Mouse (Mus musculus) mesoderm, embryonic 11.5 days (tissue): ENCODE measurements at regions not wholly inside any gene's neighbourhood (a gene's known extent, or its start where the extent isn't known, plus 50 kb on each side); places are given as distances from the start of the nearest gene placed in this dataset.
A peak's percentile ranks its signal among the peaks of the same experiment; 100 is the strongest.

Experiments
- DNase-seq: peaks from one replicate; pipeline ENCODE4 v3.0.0-alpha.2; 2012; ENCODE audit warnings: low read depth, low spot score

GRCm38 (mm10) chr15:25468478-25468877 is 54.9 kb upstream of the Basp1 start:
- DNase-seq = no peak

GRCm38 (mm10) chr15:25469185-25469845 is 55.8 kb upstream of the Basp1 start:
- DNase-seq = no peak

- no peak for DNase-seq
Observed at GRCm38 (mm10) chr15:25471331-25471730, 57.8 kb upstream of the Basp1 start.

GRCm38 (mm10) chr15:25473201-25473710 is 59.7 kb upstream of the Basp1 start:
- DNase-seq = no peak

DNA sequence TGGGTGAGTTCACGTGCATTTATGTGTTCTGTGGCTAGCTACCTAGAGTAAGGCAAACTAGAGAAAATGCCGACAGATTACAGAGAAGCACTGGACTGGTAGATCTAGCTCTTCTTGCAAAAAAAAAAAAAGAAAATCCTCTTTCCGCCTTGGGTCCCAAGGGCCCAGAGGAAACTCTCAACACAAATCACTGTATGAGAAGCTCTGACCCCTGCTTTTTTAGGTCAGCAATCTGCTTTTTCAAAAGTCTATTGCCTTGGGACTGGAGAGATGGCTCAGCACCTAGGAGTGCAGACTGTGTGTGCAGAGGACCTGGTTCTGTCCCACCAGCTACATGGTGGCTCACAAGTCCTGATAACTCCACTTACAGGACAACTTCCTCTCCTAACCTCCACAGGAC is 60.5 kb upstream of the Basp1 start:
- no peak for DNase-seq

DNA sequence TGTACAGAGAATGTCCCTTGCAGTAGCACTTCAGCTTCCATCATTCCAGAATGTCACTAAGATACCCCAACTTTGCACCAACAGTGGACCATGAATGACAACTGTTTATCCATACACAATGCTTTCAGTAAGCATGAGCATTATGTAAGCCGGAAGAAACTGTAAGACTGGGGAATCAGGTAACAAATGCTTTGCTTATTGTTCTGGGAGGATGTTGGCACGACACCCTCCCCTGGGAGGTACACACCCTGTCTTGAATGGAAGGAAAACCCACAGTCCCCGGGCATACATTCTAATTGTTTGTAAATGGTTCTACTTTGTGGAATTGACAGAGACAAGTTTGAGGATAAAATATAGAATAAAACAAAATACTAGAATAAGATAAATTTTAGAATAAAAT is 69.0 kb upstream of the Basp1 start:
- no peak for DNase-seq

GRCm38 (mm10) chr15:25485372-25485771 is 71.8 kb upstream of the Basp1 start:
- no peak for DNase-seq

DNA sequence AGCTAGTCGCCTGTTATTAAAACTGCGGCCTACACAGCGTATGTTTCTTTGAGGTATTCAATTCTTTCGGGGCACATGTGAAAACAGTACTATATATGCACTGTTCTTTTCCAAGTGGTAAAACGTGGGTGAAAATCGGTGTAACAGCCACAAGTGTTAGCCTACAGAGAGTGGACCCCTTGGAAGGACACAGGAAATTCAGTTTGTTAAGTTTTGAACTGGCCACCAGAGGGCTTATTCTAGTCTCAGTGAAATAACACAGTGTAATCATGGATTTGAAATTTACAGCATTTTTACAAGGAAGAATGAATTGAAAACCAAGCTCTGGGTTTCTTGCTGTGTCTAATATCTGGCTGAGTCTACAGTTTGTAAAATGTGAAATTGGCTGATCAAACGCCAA is 72.6 kb upstream of the Basp1 start:
- no peak for DNase-seq

DNA sequence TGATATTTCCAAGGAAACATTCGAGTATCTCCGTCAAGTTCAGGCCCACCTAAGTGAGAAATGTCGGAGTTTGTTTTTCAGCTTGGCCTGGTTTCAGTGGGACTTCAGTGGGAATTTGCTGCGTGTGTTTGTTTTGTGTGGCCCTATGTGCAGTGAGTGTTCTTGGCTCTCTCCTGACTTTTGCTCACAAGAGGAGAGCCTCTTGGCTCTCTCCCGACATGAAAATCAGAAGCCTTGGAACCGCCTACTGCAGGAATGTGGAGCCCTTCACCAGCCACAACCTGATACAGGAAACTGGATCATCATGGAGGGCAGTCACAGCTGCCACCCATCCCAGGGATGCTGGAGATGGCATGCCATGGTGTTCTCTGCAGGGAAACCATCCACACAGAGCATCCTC is 76.2 kb upstream of the Basp1 start:
- no peak for DNase-seq

GRCm38 (mm10) chr15:25492161-25492746 is 78.7 kb upstream of the Basp1 start:
- no peak for DNase-seq

GRCm38 (mm10) chr15:25494687-25495299 is 81.2 kb upstream of the Basp1 start:
- DNase-seq = peak; percentile 51

DNA sequence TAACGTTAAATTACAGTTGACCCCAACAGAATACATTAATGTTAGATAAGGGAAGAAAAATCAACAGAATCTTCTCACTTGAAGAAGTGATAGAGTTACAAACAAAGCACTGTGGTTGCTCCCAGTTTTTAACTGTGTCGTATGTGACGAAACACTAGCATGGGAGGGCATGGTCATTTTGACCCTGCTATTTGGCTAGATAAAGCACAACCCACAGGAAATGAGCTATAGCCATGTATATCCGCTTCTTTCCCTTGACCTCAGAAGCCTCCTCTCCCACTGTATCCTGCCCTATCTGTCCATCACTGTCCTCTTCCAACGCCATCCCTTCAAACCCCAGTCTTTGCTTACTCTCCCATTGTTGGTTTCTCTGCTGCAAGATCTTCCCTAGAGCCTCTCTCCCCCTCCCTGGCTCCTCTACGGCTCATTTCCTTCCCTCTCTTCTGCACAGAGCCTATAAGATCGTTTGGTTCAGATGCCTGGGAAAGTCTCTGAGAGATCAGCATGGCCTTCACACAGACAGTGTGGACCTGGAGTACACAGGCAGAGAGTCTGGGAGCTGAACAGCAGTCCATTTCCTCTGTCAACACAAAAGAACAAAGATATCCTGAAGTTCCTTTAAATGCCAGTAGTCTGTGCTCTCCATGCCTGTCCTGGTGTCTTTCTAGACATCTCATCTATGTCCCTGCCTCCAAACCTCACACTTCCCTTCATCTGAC is 82.5 kb upstream of the Basp1 start:
- no peak for DNase-seq

GRCm38 (mm10) chr15:25497743-25498142 is 84.2 kb upstream of the Basp1 start:
- no peak for DNase-seq

DNA sequence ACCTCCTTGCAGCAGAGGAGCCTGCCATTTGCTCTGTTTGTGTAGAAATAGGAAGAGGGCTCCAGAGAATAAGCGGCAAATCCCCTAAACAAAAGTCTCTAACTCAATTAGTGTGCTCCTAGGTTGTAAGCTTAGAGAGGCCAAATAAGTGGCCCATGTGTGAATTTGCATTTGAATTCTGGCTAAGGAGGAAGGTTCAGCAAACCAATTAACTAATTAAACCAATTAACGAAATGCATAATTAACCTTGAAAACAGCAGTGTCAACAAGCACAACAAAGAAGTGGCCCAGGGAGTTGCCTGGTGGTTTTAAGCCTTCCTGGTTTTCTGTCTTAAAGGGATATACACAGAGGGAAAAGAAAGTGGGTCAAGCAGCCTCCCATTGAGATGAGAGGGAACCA is 84.9 kb upstream of the Basp1 start:
- no peak for DNase-seq

- DNase-seq = no peak
Observed at GRCm38 (mm10) chr15:25502513-25502912, 88.9 kb upstream of the Basp1 start.

- no peak for DNase-seq
Observed at GRCm38 (mm10) chr15:25503104-25503503, 89.5 kb upstream of the Basp1 start.

GRCm38 (mm10) chr15:25509139-25509538 is 95.6 kb upstream of the Basp1 start:
- peak; percentile 39 for DNase-seq

DNA sequence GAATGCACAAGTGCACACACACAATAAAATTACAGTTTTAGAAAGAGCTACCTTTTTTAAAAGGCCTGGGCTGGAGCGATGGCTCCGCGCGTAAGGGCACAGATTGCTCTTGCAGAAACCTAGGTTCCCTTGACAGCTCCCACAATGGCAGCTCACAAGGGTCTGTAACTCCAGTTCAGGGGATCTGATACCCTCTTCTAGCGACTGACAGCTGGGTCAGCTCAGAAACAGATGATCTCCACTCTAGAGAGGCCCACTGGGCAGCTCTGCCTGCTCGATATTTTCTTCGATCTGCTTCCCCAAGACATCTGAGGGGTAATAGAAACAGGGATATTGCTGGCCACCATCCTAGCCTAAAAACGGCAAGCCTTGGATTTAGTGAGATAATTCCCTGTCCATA is 96.0 kb upstream of the Basp1 start:
- DNase-seq = no peak

DNA sequence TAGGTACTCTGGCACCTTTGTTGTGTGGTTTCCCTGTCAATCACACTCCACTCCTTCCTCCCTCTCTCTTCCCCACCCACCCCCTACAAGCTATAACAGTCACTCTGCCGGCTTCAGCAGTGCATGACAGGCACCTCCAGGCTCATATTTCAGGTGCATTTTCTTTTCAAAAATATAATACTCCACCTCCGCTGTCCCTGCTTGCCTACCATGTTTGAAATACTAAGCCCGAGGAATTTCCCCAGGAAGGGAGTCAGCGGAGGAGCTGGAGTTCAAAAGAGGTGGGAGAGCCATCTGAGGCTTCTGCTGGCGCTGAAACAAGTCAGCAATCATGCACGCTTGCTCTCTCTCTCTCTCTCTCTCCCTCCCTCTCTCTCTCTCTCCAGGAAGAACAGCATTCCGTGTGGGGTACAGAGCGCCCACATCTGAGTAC is 96.5 kb upstream of the Basp1 start:
- peak; percentile 29 for DNase-seq

GRCm38 (mm10) chr15:25518025-25518928 is 104.0 kb upstream of the Myo10 start:
- peak; percentile 21 for DNase-seq

DNA sequence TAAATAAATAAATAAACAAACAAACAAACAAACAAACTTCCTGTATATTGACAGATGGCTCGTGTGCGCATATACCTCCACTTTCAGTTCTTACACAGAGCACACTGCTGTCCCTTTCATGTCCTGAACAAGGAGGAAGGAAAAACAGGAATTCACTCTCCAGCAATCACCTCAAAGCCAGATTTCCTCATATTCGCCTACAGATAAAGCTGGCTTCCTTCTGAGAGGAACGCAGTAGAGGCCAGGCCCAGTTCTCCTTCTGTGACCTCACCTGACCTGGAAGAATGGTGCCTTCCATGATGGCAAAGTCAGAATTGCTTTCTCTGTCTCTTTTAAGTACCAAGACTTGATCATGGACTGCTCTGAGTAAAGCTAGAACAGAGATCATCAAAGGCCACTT is 98.1 kb upstream of the Myo10 start:
- DNase-seq = no peak
